Comparison of ENCODE assay signal across 8 mouse cellular contexts in genomic region chr10:62725771-62726687, GRCm38 (mm10). TPM values are rescaled to one million over a fixed set of nuclear protein-coding genes. Genes with fewer than 3 reads are reported as not detected.
DNase-seq lines count a peak whose midpoint lies in the region; ATAC-seq and TF ChIP-seq lines count a peak whose summit lies in the region.

Gene Stox1 (minus strand): TSS chr10:62726128.

- peaks cover 34% of the 10 kb centered on the region; the same call in 1 of the 2 replicates for H3K27me3 ChIP-seq in G1E (ENCODE audit: insufficient read depth, low read length)
- H3K27me3 ChIP-seq in hindbrain, embryonic 11.5 days (ENCODE audit: control insufficient read depth, insufficient read depth, low read length): peaks cover 6% of the 10 kb centered on the region; the same call in 1 of the 2 replicates
- no peaks in the 10 kb centered on the region; the same call in none of the 2 replicates for H3K27me3 ChIP-seq in lung, embryonic 16.5 days (ENCODE audit: control insufficient read depth, insufficient read depth, low read depth, low read length)

- peak within 1 kb of the TSS; percentile 70 for H3K4me3 ChIP-seq in G1E (ENCODE audit: low read depth, low read length)
- peak within 1 kb of the TSS; percentile 60 for H3K4me3 ChIP-seq in hindbrain, embryonic 11.5 days (ENCODE audit: low read depth, low read length)
- H3K4me3 ChIP-seq in lung, embryonic 16.5 days (ENCODE audit: low read length): peak within 1 kb of the TSS; percentile 73

- no peaks in the 10 kb centered on the region for H3K36me3 ChIP-seq in G1E (replicated peaks)
- H3K36me3 ChIP-seq in hindbrain, embryonic 11.5 days (ENCODE audit: control insufficient read depth, insufficient read depth, low read length): no peaks in the 10 kb centered on the region
- H3K36me3 ChIP-seq in lung, embryonic 16.5 days (ENCODE audit: control insufficient read depth, insufficient read depth, low read length): no peaks in the 10 kb centered on the region

- no peak for ATAC-seq in G1E (ENCODE audit: extremely low read depth, insufficient number of reproducible peaks, low FRiP score, poor library complexity, severe bottlenecking)
- ATAC-seq in hindbrain, embryonic 11.5 days (ENCODE audit: low FRiP score): peak; percentile 91
- ATAC-seq in lung, embryonic 16.5 days (ENCODE audit: low read depth): peak; percentile 87

- H3K4me1 ChIP-seq in G1E (ENCODE audit: insufficient read depth, low read depth, low read length): peaks cover 3% of the 10 kb centered on the region; the same call in 1 of the 2 replicates
- H3K4me1 ChIP-seq in hindbrain, embryonic 11.5 days (replicated peaks; ENCODE audit: control insufficient read depth, insufficient read depth, low read length): peaks cover 3% of the 10 kb centered on the region; the same call in 1 of the 2 replicates
- no peaks in the 10 kb centered on the region for H3K4me1 ChIP-seq in lung, embryonic 16.5 days (replicated peaks; ENCODE audit: control insufficient read depth, insufficient read depth, low read length)

- no peak for TF ChIP-seq CTCF in G1E (IDR thresholded peaks at IDR 0.05; ENCODE audit: low read depth, low read length)

- 1% methylated on average over 58 of the region's 85 CpGs for WGBS in hindbrain, embryonic 11.5 days
- 1% methylated on average over 49 of the region's 85 CpGs for WGBS in lung, embryonic 16.5 days

- H3K27ac ChIP-seq in hindbrain, embryonic 11.5 days (ENCODE audit: low read depth, low read length): no peak within 1 kb of the TSS
- no peak within 1 kb of the TSS for H3K27ac ChIP-seq in lung, embryonic 16.5 days (ENCODE audit: low read length)

- H3K9ac ChIP-seq in hindbrain, embryonic 11.5 days (ENCODE audit: low read depth, low read length): peak within 1 kb of the TSS; percentile 60
- H3K9ac ChIP-seq in lung, embryonic 16.5 days (ENCODE audit: low read length): peak within 1 kb of the TSS; percentile 69

- H3K4me2 ChIP-seq in hindbrain, embryonic 11.5 days (replicated peaks; ENCODE audit: low read depth, low read length): peak within 1 kb of the TSS; percentile 94
- peak within 1 kb of the TSS; percentile 96 for H3K4me2 ChIP-seq in lung, embryonic 16.5 days (ENCODE audit: low read depth, low read length)

- DNase-seq in G1E (ENCODE audit: low spot score): peak; percentile 9
- peak; percentile 48 for DNase-seq in cerebellum, adult 11 months
- peak; percentile 32 for DNase-seq in forelimb bud, embryonic 11.5 days (ENCODE audit: low read depth, low spot score)
- DNase-seq in hindbrain, embryonic 11.5 days (ENCODE audit: low spot score): peak; percentile 79
- peak; percentile 58 to 72 for DNase-seq in layer of hippocampus, postnatal 10 days (ENCODE audit: low spot score in 2 of 2)
- DNase-seq in ovary, postnatal 36 days (ENCODE audit: low spot score): peak; percentile 67
- peak; percentile 66 for DNase-seq in thymus, postnatal 25 days

- H3K9me3 ChIP-seq in G1E (replicated peaks): no peaks in the 10 kb centered on the region
- H3K9me3 ChIP-seq in hindbrain, embryonic 11.5 days (ENCODE audit: control insufficient read depth, low read length): no peaks in the 10 kb centered on the region
- H3K9me3 ChIP-seq in lung, embryonic 16.5 days (ENCODE audit: control insufficient read depth, low read length): no peaks in the 10 kb centered on the region

RNA-seq across cellular contexts. Expression of gene Stox1, which starts in this region (rescaled TPM):
- total RNA-seq in G1E (2014; fragmentation: Nextera tagmentation) (0.78 TPM in 1 of 2 replicates, not detected in the other), G1E (2017) (0.16 TPM in 1 of 2 replicates, not detected in the other)
- not detected in 2 replicates for polyA plus RNA-seq in G1E (2012)
- polyA plus RNA-seq in hindbrain, embryonic 11.5 days (2014; fragmentation: Nextera tagmentation; extraction: Ambion mirVana): 2.0 and 2.7 TPM in 2 replicates
- total RNA-seq in layer of hippocampus, postnatal 10 days (2021): 1 to 10 TPM; 3.2 to 3.5 TPM
- 4.6 and 5.7 TPM in 2 replicates for polyA plus RNA-seq in lung, embryonic 16.5 days (2015; fragmentation: Nextera tagmentation; extraction: Ambion mirVana)

Comparison
In these comparisons a context has a peak if more than half of its experiments do, and no peak if none do; other contexts are left out.
1. Peak in DNase-seq and H3K4me3 ChIP-seq in G1E; RNA of the gene not detected or under 1 TPM.
2. DNase-seq: peak in every context shown above with its lines; median percentile 79 in hindbrain, embryonic 11.5 days; 67 in ovary, postnatal 36 days; 66 in thymus, postnatal 25 days; 65 in layer of hippocampus, postnatal 10 days; 48 in cerebellum, adult 11 months; 32 in forelimb bud, embryonic 11.5 days; 9 in G1E.